Mouse (Mus musculus): Measurements from ENCODE around the gene Hoxb5.

DNA sequence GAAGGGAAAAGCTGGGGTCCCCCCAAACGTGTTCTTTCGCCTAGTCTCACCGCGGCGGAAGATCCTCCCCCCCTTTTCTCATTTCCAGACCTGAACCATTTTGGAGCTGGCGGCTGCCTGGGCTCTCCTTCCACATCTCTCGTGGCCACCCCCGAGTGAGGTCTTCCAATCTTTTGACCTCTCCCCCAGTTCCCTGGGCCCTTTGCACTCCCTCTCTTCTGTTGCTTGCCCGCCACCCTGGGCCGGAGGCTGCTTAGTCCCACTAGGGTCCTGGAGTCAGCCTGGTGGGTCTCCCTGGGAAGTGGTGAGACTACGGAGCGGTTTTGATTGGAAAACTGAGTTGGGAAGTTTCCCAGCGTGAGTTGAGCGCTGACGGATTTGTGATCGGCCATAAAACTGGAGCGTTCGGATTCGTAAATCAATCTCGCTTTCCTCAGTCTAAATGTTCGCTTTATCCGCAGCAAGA, 22.6 kb downstream of the Hoxb5 start:
- TF ChIP-seq POLR2A (IDR thresholded peaks at IDR 0.05; ENCODE audit: insufficient read depth, low read length) = no peak
- no peak for TF ChIP-seq CTCF (IDR thresholded peaks at IDR 0.05; ENCODE audit: low read depth, low read length)
